Mouse (Mus musculus): ENCODE results near the gene Nr4a1.

GRCm38 (mm10) chr15:101317814-101318500 lies 63.9 kb downstream of the Nr4a1 start:
- no peak for TF ChIP-seq POLR2A (IDR thresholded peaks at IDR 0.05; ENCODE audit: insufficient read depth, low read length)
- no peak for TF ChIP-seq CTCF (IDR thresholded peaks at IDR 0.05; ENCODE audit: low read depth, low read length)

All from ES-Bruce4 (cell line).